Mouse (Mus musculus): ENCODE data around the gene Ssxb6. TPM values are rescaled to one million over a fixed set of nuclear protein-coding genes. Genes with fewer than 3 reads are reported as not detected.

Gene Ssxb6
- not detected in 2 replicates for polyA plus RNA-seq (2015; fragmentation: Nextera tagmentation; extraction: Ambion mirVana)

DNA sequence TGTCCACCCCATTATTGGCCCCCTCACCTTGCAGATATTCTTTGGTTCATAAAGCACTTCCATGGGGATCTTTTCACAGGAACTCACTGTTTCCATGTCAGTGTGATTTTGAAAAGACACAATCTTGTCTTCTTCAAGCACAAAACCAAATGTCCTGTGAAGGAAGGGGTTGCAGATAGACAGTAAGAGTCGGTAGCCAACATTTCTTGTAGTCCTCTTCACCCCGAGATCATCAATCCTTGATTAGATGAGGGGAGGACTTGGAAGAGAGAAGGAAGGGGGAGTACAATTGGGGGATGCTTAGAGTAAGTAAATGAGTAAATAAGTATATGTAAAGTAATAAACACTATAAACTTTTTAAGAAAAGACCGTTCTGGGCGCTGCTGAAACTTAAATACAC, at the start of gene Ssxb6:
Ssxb6 (minus strand) TSS at position 101 of the 400 bp plus-strand sequence.

DNA sequence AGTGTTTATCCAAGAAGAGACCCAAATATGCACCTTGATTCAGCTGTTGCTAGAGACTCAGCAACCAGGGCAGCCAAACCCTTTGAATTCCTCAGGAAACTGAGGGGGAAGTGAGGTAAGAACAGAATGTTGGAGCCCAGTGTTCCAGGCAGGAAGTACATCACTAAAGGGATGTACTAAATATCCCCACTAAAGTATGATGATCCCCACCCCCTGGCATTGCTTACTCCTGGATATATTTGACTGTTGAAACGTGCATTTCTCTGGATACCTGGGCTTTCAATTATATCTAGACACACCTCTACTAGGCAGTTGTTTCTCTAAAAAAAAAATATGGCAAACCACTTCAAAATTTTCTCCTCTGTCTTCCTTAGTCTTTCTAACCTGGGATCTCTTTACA, 43.7 kb upstream of the Ssxb6 start, which contains the start of gene Ssxb3:
Ssxb3 (minus strand) TSS at position 101 of the 400 bp plus-strand sequence.

DNA sequence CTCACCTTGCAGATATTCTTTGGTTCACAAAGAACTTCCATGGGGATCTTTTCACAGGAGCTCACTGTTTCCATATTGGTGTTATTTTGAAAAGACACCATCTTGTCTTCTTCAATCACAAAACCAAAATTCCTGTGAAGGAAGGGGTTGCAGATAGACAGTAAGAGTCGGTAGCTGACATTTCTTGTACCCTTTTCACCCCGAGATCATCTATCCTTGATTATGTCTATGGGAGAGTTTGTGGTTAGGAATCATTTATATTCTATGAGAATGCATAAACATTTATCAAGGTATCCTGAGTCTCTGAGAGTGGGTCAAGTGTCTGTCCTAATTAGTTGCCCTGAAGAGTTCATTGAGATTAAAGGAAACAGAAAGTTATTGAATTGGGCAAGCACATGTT, 23.2 kb downstream of the Ssxb6 start, which contains the start of gene Gm14459:
Gm14459 (minus strand) TSS at position 101 of the 400 bp plus-strand sequence.

Other genes with a start within 250 kb of the Ssxb6 start
- gene Ssxb10, start 220.8 kb downstream of the Ssxb6 start, polyA plus RNA-seq (2015; fragmentation: Nextera tagmentation; extraction: Ambion mirVana): not detected in 2 replicates
- gene Ssxb9, start 181.3 kb downstream of the Ssxb6 start, polyA plus RNA-seq (2015; fragmentation: Nextera tagmentation; extraction: Ambion mirVana): not detected in 2 replicates
- not detected in 2 replicates for gene Ssxb1, start 134.9 kb downstream of the Ssxb6 start, polyA plus RNA-seq (2015; fragmentation: Nextera tagmentation; extraction: Ambion mirVana)
- gene Ssxb2, start 86.5 kb downstream of the Ssxb6 start, polyA plus RNA-seq (2015; fragmentation: Nextera tagmentation; extraction: Ambion mirVana): not detected in 2 replicates
- gene Gm14459, start 23.3 kb downstream of the Ssxb6 start, polyA plus RNA-seq (2015; fragmentation: Nextera tagmentation; extraction: Ambion mirVana): not detected in 2 replicates
- not detected in 2 replicates for gene Ssxb3, start 43.6 kb upstream of the Ssxb6 start, polyA plus RNA-seq (2015; fragmentation: Nextera tagmentation; extraction: Ambion mirVana)
- gene Ssxb8, start 142.6 kb upstream of the Ssxb6 start, polyA plus RNA-seq (2015; fragmentation: Nextera tagmentation; extraction: Ambion mirVana): not detected in 2 replicates
- not detected in 2 replicates for gene Ssx9, start 200.2 kb upstream of the Ssxb6 start, polyA plus RNA-seq (2015; fragmentation: Nextera tagmentation; extraction: Ambion mirVana)

Data from skeletal muscle tissue, postnatal 0 days (tissue).